Mouse (Mus musculus) midbrain, embryonic 12.5 days (tissue): ENCODE results near the gene Vsnl1. TPM values are rescaled to one million over a fixed set of nuclear protein-coding genes. Genes with fewer than 3 reads are reported as not detected.

ENCODE experiments used
- ATAC-seq: fragments of 200-750 bp; cut with Nextera tagmentation; 2 replicates; pipeline ENCODE4 v1.8.0; 2017; ENCODE audit warnings: low read depth, moderate TSS enrichment, moderate library complexity; ENCODE audit not compliant: low FRiP score
- H3K27ac ChIP-seq: fragments of 300-500 bp; sonication (generic); replicated peaks from 2 replicates; pipeline ENCODE4 v1.5.1; 2016; ENCODE audit warnings: mild to moderate bottlenecking
- H3K27me3 ChIP-seq: fragments of 300-500 bp; sonication (generic); 2 replicates; pipeline ENCODE4 v1.6.1; 2016; ENCODE audit warnings: mild to moderate bottlenecking
- H3K36me3 ChIP-seq: fragments of 300-500 bp; sonication (generic); 2 replicates; pipeline ENCODE4 v1.6.1; 2016
- H3K4me1 ChIP-seq: fragments of 300-500 bp; sonication (generic); 2 replicates; pipeline ENCODE4 v1.6.1; 2016
- H3K4me2 ChIP-seq: fragments of 300-500 bp; sonication (generic); replicated peaks from 2 replicates; pipeline ENCODE4 v1.6.1; 2016; ENCODE audit warnings: mild to moderate bottlenecking, moderate library complexity
- H3K4me3 ChIP-seq: fragments of 300-500 bp; sonication (generic); 2 replicates; pipeline ENCODE4 v1.5.1; 2016; ENCODE audit warnings: mild to moderate bottlenecking
- H3K9ac ChIP-seq: fragments of 300-500 bp; sonication (generic); replicated peaks from 2 replicates; pipeline ENCODE4 v1.6.1; 2016; ENCODE audit warnings: mild to moderate bottlenecking, moderate library complexity
- H3K9me3 ChIP-seq: fragments of 300-500 bp; sonication (generic); 2 replicates; pipeline ENCODE4 v1.6.1; 2016; ENCODE audit warnings: mild to moderate bottlenecking
- WGBS: fragments of 180-500 bp; shearing (Covaris S2); methylation state at CpG from one replicate; pipeline ENCODE4 v1.1.7; 2016; 5-methylcytosine and 5-hydroxymethylcytosine counted together
- polyA plus RNA-seq: library from polyadenylated mRNA; unstranded; fragments of >200 nt; fragmentation: Nextera tagmentation; extraction: Ambion mirVana; gene quantifications from 2 replicates; pipeline ENCODE4 v1.2.1, GENCODE M21; 2016

The Vsnl1 gene
- polyA plus RNA-seq, 1 experiment from 2014 or later = 2.9 TPM

DNA sequence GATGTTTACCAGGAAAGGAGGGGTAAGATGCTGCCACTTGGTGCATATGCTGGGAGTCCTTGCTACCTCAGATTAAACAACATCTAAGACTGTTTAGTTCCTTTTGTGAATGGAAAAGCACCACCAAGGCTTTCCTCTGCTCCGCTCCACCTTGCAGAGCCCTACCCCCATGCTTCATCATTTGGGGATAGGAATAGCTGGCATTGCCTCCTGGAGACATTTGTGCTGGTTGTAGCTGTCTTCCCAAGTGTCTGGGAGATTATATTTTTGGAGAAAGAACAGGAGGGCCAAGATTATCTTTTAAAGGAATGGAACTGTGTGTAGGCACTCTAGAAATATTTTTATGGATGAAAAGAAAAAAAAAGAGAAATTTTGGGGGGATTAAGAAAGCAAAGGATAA is 3.3 kb downstream of the Vsnl1 start:
- no peak overlapping the region for H3K4me2 ChIP-seq
- peaks cover 10% of the 10 kb centered on the region; the same call in 1 of the 2 replicates for H3K4me1 ChIP-seq
- H3K9me3 ChIP-seq = no peaks in the 10 kb centered on the region
- H3K27me3 ChIP-seq = peaks cover 30% of the 10 kb centered on the region
- no peak overlapping the region for H3K27ac ChIP-seq
- ATAC-seq = no peak
- H3K9ac ChIP-seq = no peak overlapping the region
- 88% methylated on average over 1 of the region's 1 CpGs for WGBS
- H3K36me3 ChIP-seq = no peaks in the 10 kb centered on the region
- H3K4me3 ChIP-seq = no peak overlapping the region

DNA sequence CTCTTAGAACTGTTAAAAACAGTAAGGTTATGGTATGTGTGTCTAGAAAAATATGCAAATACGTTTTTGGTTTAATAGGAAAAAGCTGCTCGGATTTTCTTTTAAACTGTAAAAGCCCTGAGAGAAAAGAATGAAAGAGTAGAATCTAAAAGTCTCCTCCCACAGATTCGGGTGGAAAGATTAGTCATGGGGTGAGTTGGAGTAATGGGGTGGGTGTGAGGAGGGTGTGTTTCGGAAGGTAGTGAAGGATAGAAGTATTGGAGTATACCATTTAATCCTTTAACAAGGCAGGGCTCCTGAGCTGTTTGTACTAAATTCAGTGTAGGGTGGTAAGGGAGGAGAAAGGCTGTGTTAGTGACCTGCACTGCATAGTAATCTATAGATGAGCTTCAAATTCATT is 9.0 kb downstream of the Vsnl1 start:
- Histone ChIP-seq H3K4me1 (no peaks in the 10 kb centered on the region), H3K4me3 (no peak overlapping the region), H3K4me2 (no peak overlapping the region), H3K27me3 (no peaks in the 10 kb centered on the region), H3K9me3 (no peaks in the 10 kb centered on the region), H3K9ac (no peak overlapping the region), H3K27ac (no peak overlapping the region), H3K36me3 (no peaks in the 10 kb centered on the region)
- ATAC-seq = no peak
- 70% methylated on average over 4 of the region's 4 CpGs for WGBS

DNA sequence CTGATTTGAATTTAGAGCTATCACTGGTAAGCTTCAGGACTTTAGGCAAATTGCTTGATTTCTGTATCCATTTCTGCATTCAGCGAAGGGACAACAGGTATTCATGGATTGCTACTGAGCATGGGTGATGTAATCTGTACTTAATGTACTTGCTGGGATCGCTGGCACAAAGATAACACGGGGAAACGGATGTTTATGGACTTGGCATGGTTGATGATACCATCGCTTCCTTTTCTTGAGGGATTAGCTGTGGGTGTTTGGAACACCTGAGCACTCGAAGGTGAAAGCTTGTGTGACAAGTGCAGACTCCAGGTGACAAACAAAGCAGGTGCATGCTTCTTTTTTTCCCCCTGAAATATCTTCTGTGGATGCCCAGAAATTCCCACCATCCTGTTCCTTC is 18.3 kb downstream of the Vsnl1 start:
- Histone ChIP-seq H3K36me3 (no peaks in the 10 kb centered on the region), H3K9me3 (peaks cover 4% of the 10 kb centered on the region; the same call in 1 of the 2 replicates), H3K4me2 (no peak overlapping the region), H3K27ac (no peak overlapping the region), H3K4me1 (no peaks in the 10 kb centered on the region), H3K9ac (no peak overlapping the region), H3K27me3 (no peaks in the 10 kb centered on the region), H3K4me3 (no peak overlapping the region)
- 83% methylated on average over 6 of the region's 6 CpGs for WGBS
- no peak for ATAC-seq

DNA sequence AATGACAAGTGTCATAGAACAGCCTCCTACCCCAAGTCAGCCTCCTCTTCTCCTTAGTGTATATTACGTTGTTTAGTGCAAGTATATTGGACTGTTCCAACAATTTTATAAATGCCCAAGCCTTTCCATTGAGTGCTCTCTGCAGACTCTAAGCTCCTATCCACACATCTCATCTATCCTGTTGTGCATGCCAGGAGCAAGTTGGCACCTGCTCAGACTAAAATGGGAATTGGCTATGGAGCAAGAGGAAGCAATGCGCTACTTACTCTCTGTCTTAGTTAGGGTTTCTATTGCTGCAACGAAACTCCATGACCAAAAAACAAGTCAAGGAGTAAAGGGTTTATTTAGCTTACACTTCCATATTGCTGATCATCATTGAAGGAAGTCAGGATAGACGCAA is 28.7 kb downstream of the Vsnl1 start:
- H3K9ac ChIP-seq = no peak overlapping the region
- WGBS = 92% methylated on average over 4 of the region's 4 CpGs
- no peak overlapping the region for H3K27ac ChIP-seq
- no peak for ATAC-seq
- no peak overlapping the region for H3K4me2 ChIP-seq
- no peaks in the 10 kb centered on the region for H3K4me1 ChIP-seq
- no peaks in the 10 kb centered on the region for H3K36me3 ChIP-seq
- H3K27me3 ChIP-seq = no peaks in the 10 kb centered on the region
- no peaks in the 10 kb centered on the region for H3K9me3 ChIP-seq
- no peak overlapping the region for H3K4me3 ChIP-seq

DNA sequence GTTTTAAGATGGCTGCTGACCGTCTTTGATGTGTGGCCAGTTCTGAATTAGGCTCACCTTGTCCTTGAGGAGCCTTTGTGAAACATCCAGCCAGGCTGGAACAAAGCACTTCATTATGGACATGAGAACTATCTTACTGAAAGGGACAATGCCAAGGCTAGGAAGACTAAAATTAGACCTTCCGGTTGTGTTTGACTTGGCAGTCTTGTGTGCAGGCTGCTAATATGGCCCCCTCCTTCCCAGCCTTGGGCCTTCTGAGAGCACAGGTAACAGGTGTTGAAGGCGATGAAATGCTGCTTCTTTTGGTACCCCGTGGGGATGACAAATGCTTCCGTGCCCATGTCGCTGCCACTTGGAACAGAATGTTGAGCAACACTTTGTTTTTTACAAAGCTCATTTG is 37.6 kb downstream of the Vsnl1 start:
- Histone ChIP-seq H3K4me3 (no peak overlapping the region), H3K9ac (no peak overlapping the region), H3K27me3 (no peaks in the 10 kb centered on the region), H3K27ac (no peak overlapping the region), H3K4me2 (no peak overlapping the region), H3K9me3 (no peaks in the 10 kb centered on the region), H3K36me3 (no peaks in the 10 kb centered on the region), H3K4me1 (no peaks in the 10 kb centered on the region)
- ATAC-seq = no peak
- 97% methylated on average over 6 of the region's 6 CpGs for WGBS

DNA sequence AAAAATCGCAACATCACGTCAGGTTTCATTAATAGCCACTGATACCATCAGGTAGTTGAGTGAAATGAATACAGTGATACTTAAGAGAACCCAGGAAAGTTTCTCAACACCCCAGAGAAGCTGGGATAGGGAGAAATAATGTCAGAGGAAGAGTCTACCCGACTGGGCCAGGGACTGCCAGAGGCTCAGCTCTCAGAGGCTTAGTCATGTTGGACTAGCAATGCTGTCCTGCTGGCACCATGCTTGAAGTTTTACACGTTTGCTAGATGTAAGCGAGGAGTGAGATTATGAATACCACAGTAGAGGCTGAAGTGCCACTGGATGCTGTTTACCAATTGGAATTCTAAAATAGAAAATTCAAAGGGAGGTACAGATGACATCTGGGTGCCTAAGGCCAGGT is 39.4 kb downstream of the Vsnl1 start:
- Histone ChIP-seq H3K9me3 (no peaks in the 10 kb centered on the region), H3K4me2 (no peak overlapping the region), H3K9ac (no peak overlapping the region), H3K4me3 (no peak overlapping the region), H3K27me3 (no peaks in the 10 kb centered on the region), H3K27ac (no peak overlapping the region), H3K36me3 (no peaks in the 10 kb centered on the region), H3K4me1 (no peaks in the 10 kb centered on the region)
- 80% methylated on average over 5 of the region's 5 CpGs for WGBS
- ATAC-seq = no peak

DNA sequence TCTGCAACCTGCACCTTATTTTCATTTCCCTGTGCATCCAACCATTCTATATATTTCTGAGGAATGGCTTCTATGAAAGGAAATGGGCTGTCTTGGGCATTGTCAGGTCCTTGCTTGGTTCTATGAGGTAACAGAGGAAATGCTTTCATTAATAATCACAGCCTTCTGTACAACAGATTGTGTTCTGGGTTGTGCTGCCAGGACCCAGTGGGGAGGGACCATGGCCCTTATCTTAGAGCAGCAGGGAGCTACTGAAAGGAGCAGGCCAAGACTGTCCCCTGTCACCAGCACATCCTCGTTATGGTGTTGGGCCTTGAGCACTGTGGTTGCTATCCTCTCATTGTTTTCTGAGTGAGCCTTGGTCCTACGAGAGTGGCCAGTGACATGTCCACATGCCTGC is 40.9 kb downstream of the Vsnl1 start:
- H3K4me1 ChIP-seq = no peaks in the 10 kb centered on the region
- H3K4me2 ChIP-seq = no peak overlapping the region
- H3K27ac ChIP-seq = no peak overlapping the region
- no peaks in the 10 kb centered on the region for H3K27me3 ChIP-seq
- H3K36me3 ChIP-seq = no peaks in the 10 kb centered on the region
- no peak overlapping the region for H3K4me3 ChIP-seq
- 92% methylated on average over 2 of the region's 2 CpGs for WGBS
- no peak for ATAC-seq
- no peaks in the 10 kb centered on the region for H3K9me3 ChIP-seq
- H3K9ac ChIP-seq = no peak overlapping the region

DNA sequence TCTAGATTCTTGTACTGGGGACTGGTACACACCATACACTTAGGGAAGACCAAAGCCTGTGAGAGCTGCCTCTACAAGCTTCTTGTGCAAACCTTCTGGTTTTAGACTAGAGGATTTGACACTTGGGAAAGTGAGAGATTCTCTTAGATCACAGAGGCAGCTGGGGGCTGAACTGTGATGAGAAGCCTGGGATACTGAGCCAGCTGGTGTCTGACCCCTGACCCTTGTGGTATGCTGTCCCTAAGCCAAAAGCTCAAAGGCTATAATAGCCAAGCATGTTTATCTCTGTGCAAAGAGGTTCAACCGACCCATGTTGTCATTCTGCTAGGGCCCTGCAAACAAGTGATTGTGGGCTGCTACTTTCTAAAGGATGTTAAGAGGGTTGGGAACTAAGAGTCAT is 43.9 kb downstream of the Vsnl1 start:
- no peaks in the 10 kb centered on the region for H3K9me3 ChIP-seq
- no peaks in the 10 kb centered on the region for H3K27me3 ChIP-seq
- H3K9ac ChIP-seq = no peak overlapping the region
- 32% methylated on average over 1 of the region's 1 CpGs for WGBS
- no peaks in the 10 kb centered on the region for H3K4me1 ChIP-seq
- H3K36me3 ChIP-seq = no peaks in the 10 kb centered on the region
- no peak overlapping the region for H3K27ac ChIP-seq
- no peak for ATAC-seq
- no peak overlapping the region for H3K4me3 ChIP-seq
- H3K4me2 ChIP-seq = no peak overlapping the region

DNA sequence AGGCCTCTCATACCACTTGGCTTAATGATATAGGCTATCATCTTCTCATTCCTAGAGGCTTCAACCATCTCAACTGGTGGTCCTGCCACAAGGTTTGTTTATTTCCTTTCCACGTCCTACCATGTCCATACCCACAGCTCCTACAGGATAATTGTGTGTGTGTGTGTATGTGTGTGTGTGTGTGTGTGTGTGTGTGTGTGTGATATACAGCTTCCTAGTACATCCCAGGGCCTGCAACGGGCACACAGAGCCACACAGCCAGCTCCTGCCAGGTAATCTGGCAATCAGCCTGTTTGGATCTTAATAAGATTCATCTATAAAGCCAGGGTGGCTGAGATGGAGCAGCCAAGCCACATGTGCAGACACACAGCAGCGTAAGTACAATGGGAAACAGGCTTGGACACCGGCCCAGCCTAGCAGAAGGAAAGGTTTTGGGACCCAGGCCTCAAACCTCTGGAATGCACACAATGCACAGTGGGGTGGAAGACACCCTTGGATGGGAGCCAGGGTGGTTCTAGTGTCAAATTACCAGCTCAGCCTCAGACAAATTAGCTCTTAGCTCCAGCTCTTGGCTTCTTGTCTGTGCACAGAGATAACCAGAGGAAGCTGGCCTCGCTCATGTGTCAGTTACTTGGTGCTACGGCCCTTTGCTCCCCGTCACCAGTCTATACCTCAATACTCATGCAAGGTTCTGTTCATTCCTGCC is 45.0 kb downstream of the Vsnl1 start:
- Histone ChIP-seq H3K27me3 (no peaks in the 10 kb centered on the region), H3K9me3 (no peaks in the 10 kb centered on the region), H3K36me3 (no peaks in the 10 kb centered on the region), H3K4me1 (no peaks in the 10 kb centered on the region), H3K4me2 (no peak overlapping the region), H3K4me3 (no peak overlapping the region), H3K27ac (no peak overlapping the region), H3K9ac (no peak overlapping the region)
- 72% methylated on average over 7 of the region's 7 CpGs for WGBS
- no peak for ATAC-seq

DNA sequence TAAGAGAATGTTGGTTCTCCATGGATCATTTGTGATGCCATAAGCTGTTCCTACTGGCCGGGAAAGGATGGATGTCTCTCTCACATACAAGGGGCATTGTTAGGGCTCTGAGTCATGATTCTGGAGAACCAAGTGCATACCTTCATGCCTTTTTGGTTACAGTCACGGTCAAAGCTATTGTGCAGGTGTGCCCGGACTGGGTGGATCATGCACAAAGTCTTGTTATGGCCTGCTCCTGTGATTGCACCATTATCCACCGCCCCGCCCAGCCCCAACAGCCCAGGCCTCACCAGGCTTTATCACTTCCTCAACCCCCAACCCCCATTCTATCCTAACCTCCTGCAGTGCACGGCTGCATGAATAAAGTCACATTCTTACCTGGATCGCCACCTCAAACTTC is 47.3 kb downstream of the Vsnl1 start:
- H3K27ac ChIP-seq = no peak overlapping the region
- WGBS = 93% methylated on average over 7 of the region's 7 CpGs
- ATAC-seq = no peak
- H3K4me2 ChIP-seq = no peak overlapping the region
- H3K9ac ChIP-seq = no peak overlapping the region
- no peaks in the 10 kb centered on the region for H3K36me3 ChIP-seq
- H3K4me1 ChIP-seq = no peaks in the 10 kb centered on the region
- no peaks in the 10 kb centered on the region for H3K27me3 ChIP-seq
- H3K4me3 ChIP-seq = no peak overlapping the region
- no peaks in the 10 kb centered on the region for H3K9me3 ChIP-seq

DNA sequence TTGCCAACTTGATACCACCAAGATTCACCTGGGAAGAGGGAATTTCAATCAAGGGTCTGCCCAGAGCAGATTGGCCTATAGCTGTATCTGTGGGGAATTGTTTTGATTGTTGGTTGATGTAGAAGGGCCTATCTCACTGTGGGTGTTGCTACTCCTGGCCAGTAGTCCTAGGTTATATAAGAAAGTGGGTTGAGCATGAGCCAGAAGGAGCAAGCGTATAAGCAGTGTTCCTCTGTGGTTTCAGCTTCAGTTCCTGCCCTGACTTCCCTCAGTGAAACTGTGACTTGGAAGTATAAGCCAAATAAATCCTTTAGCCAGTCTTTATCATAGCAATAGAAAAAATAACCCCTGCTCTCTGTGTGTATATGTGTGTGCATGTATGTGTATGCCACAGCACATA is 51.7 kb downstream of the Vsnl1 start:
- H3K27ac ChIP-seq = no peak overlapping the region
- WGBS = 96% methylated on average over 1 of the region's 1 CpGs

DNA sequence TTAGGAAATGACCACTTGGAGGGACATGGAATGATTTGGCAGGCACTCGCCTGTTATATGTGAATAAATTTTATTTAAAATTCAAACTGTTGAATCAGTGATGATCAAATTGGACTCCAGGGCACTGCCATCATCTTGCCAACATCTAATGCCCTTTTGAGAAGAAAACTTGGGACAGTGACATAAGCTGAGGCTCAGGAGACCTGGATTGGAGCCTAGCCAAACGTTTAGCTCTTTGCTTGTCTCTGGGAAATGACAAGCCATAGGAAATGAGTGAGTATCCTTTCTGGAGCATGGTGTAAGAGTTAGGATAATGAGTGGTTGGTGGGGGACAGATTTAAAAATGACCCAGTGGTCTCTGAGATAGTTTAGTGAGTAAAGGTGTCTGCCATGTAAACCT is 57.0 kb downstream of the Vsnl1 start:
- no peak overlapping the region for H3K27ac ChIP-seq
- no peak for ATAC-seq
- no peak overlapping the region for H3K9ac ChIP-seq
- no peaks in the 10 kb centered on the region for H3K4me1 ChIP-seq
- no peaks in the 10 kb centered on the region for H3K9me3 ChIP-seq
- no peaks in the 10 kb centered on the region for H3K36me3 ChIP-seq
- WGBS = 79% methylated on average over 2 of the region's 2 CpGs
- H3K4me2 ChIP-seq = no peak overlapping the region
- H3K27me3 ChIP-seq = no peaks in the 10 kb centered on the region
- no peak overlapping the region for H3K4me3 ChIP-seq

More for the DNA sequence above, 51.7 kb downstream of the Vsnl1 start:
- Histone ChIP-seq H3K9me3 (no peaks in the 10 kb centered on the region), H3K9ac (no peak overlapping the region), H3K4me2 (no peak overlapping the region), H3K36me3 (no peaks in the 10 kb centered on the region), H3K4me1 (no peaks in the 10 kb centered on the region), H3K4me3 (no peak overlapping the region), H3K27me3 (no peaks in the 10 kb centered on the region)
- ATAC-seq = no peak

DNA sequence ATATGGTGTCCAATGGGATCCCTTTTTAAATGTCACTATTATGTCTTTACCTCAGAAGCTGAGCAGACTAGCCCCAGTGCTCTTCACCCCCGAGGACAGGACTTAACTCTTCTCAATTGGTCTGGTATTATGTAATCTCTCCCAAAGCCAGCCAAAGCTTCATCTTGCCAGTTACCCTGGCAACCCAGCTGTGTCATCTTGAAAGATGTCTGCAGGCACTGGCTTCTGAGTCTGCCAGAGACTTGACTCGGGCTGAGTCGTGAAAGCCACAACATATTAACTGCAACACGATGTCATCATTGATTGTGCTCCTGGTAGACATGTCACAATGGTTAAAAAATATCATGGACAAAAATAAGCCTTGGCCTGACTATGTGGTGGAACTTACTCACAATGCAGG is 66.4 kb downstream of the Vsnl1 start:
- 42% methylated on average over 4 of the region's 4 CpGs for WGBS
- peak; percentile 77 for ATAC-seq

More for the DNA sequence above, 66.4 kb downstream of the Vsnl1 start:
- Histone ChIP-seq H3K4me2 (no peak overlapping the region), H3K4me1 (no peaks in the 10 kb centered on the region), H3K36me3 (no peaks in the 10 kb centered on the region), H3K9ac (no peak overlapping the region), H3K27me3 (no peaks in the 10 kb centered on the region), H3K9me3 (no peaks in the 10 kb centered on the region), H3K4me3 (no peak overlapping the region), H3K27ac (no peak overlapping the region)
